Mouse (Mus musculus): ENCODE results near the gene Dbt.

GRCm38 (mm10) chr3:116490920-116491319 lies 21.9 kb upstream of the Dbt start:
- no peak for TF ChIP-seq CTCF (IDR thresholded peaks at IDR 0.05; ENCODE audit: low read depth)
- TF ChIP-seq EP300 (IDR thresholded peaks at IDR 0.05; ENCODE audit: low read depth): no peak

Data from liver, postnatal 0 days (tissue).